Mouse (Mus musculus): ENCODE results near the gene Cfap77. TPM values are rescaled to one million over a fixed set of nuclear protein-coding genes. Genes with fewer than 3 reads are reported as not detected.

Gene Cfap77
- polyA plus RNA-seq, 1 experiment from 2014 or later, result 0.27 TPM

DNA sequence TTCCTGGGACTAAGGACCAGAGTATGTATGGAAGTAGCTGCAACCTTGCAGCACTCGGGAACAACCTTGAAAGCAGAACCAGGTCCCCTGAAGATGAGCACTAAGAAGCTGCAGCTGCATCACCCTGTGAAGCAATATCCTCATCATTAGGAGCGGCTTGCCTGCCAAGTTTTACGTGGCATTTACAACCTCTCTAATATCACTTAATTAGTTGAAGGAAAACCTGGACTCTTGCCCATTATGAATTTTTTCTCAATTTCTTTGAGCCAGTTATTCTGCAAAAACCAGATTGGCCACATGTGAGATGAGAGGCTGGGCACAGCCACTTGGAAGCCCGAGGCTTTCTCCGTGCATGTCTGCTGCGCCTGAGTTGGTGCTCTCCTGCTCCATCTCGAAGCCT, 159.0 kb downstream of the Cfap77 start:
- Histone ChIP-seq H3K27me3 (replicated peaks) (no peaks in the 10 kb centered on the region), H3K4me1 (replicated peaks) (no peaks in the 10 kb centered on the region; the same call in 1 of the 2 replicates), H3K9ac (no peak overlapping the region), H3K27ac (ENCODE audit: poor library complexity, severe bottlenecking) (no peak overlapping the region), H3K4me3 (no peak overlapping the region), H3K9me3 (replicated peaks) (no peaks in the 10 kb centered on the region), H3K4me2 (no peak overlapping the region), H3K36me3 (peaks cover 71% of the 10 kb centered on the region)
- ATAC-seq (ENCODE audit: insufficient number of reproducible peaks, low FRiP score), result no peak
- 91% methylated on average over 7 of the region's 7 CpGs for WGBS

DNA sequence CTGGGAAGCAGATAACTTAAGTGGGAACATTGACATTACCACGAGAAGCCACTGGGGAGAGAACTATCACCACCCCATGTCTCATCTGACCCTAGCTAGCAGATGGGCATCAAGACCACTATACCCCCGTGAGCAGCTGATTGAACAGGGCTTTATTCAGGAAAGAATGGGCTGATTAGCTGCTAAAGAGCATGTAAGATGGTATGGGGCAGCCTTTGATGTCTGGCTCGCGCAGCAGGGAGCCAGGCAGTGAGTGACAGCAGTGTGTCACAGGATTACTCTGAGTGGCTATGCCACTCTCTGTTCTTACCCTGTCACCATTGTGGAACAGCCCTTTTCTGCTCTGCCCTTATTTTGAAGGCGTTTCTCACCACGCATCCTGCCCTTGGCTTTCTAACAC, 161.3 kb downstream of the Cfap77 start:
- H3K27me3 ChIP-seq (replicated peaks), result no peaks in the 10 kb centered on the region
- no peaks in the 10 kb centered on the region; the same call in 1 of the 2 replicates for H3K4me1 ChIP-seq (replicated peaks)
- no peak overlapping the region for H3K4me2 ChIP-seq
- H3K9ac ChIP-seq, result no peak overlapping the region
- no peak overlapping the region for H3K4me3 ChIP-seq
- no peak overlapping the region for H3K27ac ChIP-seq (ENCODE audit: poor library complexity, severe bottlenecking)
- no peaks in the 10 kb centered on the region for H3K9me3 ChIP-seq (replicated peaks)
- WGBS, result 75% methylated on average over 6 of the region's 6 CpGs
- H3K36me3 ChIP-seq, result peaks cover 67% of the 10 kb centered on the region
- no peak for ATAC-seq (ENCODE audit: insufficient number of reproducible peaks, low FRiP score)

DNA sequence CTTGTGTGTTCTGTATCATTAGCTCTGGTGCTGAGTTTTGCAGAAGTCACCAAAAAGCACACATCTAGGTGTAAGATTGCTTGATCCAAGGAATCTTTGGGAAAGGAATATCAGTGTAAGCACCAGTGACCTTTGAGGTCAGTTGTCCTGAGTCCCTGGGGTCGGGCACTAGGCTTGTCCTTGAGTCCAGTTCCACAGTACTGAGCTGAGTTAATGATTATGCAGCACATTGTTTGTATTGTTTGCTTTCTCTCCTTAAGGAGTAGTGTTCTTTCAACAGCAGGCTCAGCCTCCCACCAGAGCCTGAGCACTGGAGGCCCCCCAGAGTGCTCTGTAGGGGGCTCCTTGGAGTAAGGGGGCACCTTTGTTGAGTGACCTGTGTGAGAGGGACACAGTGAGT, 162.1 kb downstream of the Cfap77 start:
- Histone ChIP-seq H3K27ac (ENCODE audit: poor library complexity, severe bottlenecking) (no peak overlapping the region), H3K9me3 (replicated peaks) (no peaks in the 10 kb centered on the region), H3K4me3 (no peak overlapping the region), H3K27me3 (replicated peaks) (no peaks in the 10 kb centered on the region), H3K36me3 (peaks cover 71% of the 10 kb centered on the region), H3K9ac (no peak overlapping the region), H3K4me2 (no peak overlapping the region), H3K4me1 (replicated peaks) (no peaks in the 10 kb centered on the region)
- no peak for ATAC-seq (ENCODE audit: insufficient number of reproducible peaks, low FRiP score)
- WGBS, result 79% methylated on average over 1 of the region's 1 CpGs

DNA sequence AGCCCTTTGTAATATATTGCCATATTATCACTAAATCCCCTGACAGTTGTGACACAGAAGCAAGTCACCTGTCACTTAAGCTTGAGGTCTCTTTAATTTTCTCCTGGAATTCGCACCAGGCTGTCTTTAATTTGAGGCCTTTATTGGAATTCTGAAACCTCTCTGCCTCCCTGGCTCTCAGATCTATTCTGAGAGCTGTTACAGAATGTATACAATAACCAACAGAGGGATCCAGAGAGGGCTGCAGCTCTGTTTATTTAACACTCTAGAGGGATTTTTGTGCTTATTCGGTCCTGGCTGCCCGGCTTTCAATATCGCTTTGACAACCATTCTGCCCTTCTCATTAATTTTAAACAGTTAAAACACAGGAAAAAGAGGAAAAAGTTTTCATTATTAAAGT, 170.0 kb downstream of the Cfap77 start:
- H3K4me1 ChIP-seq (replicated peaks), result no peaks in the 10 kb centered on the region
- peaks cover 71% of the 10 kb centered on the region for H3K36me3 ChIP-seq
- ATAC-seq (ENCODE audit: insufficient number of reproducible peaks, low FRiP score), result no peak
- H3K4me3 ChIP-seq, result no peak overlapping the region
- H3K9ac ChIP-seq, result no peak overlapping the region
- H3K27ac ChIP-seq (ENCODE audit: poor library complexity, severe bottlenecking), result no peak overlapping the region
- no peaks in the 10 kb centered on the region for H3K9me3 ChIP-seq (replicated peaks)
- no peaks in the 10 kb centered on the region for H3K27me3 ChIP-seq (replicated peaks)
- H3K4me2 ChIP-seq, result no peak overlapping the region
- 81% methylated on average over 4 of the region's 4 CpGs for WGBS

DNA sequence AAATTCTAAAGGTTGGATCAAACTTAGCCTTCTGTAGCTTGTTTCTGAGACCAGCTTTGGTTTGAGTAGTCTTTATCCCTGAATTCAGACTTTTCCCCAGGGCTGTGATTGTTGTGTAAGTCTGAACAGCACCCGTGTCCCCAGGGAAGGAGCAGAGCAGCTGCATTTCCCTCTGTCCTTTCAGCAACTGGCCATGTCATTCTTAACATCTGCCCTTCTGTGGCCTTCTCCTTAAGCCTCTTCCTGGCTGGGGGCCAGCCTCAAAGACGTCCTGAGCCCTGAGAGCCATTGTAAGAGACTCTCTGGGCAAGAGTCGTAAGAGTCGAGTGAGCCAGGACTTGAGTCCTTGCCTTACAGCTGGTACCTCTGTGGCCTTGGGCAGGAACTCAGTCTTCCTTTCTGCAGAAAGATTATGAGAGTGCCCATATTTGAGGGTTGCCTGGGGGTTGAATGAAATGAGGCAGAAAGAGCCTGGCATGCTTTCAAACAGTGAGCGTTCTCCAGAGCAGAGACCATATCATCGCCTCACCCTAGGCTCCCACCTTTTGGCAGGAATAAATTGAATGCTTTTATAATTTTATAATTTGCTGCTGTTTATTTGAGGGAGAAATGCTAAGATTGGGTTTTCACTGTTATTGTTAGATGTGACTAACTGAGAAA, 171.9 kb downstream of the Cfap77 start:
- Histone ChIP-seq H3K27ac (ENCODE audit: poor library complexity, severe bottlenecking) (no peak overlapping the region), H3K9me3 (replicated peaks) (no peaks in the 10 kb centered on the region), H3K27me3 (replicated peaks) (no peaks in the 10 kb centered on the region), H3K9ac (no peak overlapping the region), H3K36me3 (peaks cover 61% of the 10 kb centered on the region), H3K4me2 (no peak overlapping the region), H3K4me1 (replicated peaks) (no peaks in the 10 kb centered on the region), H3K4me3 (no peak overlapping the region)
- 80% methylated on average over 6 of the region's 6 CpGs for WGBS
- no peak for ATAC-seq (ENCODE audit: insufficient number of reproducible peaks, low FRiP score)

DNA sequence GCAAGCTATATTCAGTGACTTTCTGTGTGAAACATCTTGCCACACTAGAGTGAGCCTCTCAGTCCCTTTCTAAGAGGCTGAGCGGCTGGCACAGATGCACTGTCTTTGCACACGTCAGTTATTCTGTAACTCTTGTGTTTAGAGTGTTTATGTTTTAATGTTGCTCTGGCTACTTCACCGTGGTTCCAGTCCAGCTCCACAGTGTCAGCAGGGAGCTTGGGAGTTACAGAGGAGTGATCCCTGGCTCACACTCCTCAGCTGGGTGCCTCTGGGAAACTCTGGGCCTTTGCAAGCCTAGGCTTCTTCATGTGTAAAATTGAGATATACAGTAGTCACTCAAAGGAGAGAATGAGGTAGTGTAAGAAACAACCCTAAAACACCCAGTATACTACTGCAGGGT, 172.8 kb downstream of the Cfap77 start:
- no peaks in the 10 kb centered on the region for H3K4me1 ChIP-seq (replicated peaks)
- no peaks in the 10 kb centered on the region for H3K9me3 ChIP-seq (replicated peaks)
- no peak for ATAC-seq (ENCODE audit: insufficient number of reproducible peaks, low FRiP score)
- WGBS, result 84% methylated on average over 3 of the region's 3 CpGs
- H3K36me3 ChIP-seq, result peaks cover 62% of the 10 kb centered on the region
- H3K4me2 ChIP-seq, result no peak overlapping the region
- no peak overlapping the region for H3K9ac ChIP-seq
- no peak overlapping the region for H3K4me3 ChIP-seq
- H3K27me3 ChIP-seq (replicated peaks), result no peaks in the 10 kb centered on the region
- no peak overlapping the region for H3K27ac ChIP-seq (ENCODE audit: poor library complexity, severe bottlenecking)

DNA sequence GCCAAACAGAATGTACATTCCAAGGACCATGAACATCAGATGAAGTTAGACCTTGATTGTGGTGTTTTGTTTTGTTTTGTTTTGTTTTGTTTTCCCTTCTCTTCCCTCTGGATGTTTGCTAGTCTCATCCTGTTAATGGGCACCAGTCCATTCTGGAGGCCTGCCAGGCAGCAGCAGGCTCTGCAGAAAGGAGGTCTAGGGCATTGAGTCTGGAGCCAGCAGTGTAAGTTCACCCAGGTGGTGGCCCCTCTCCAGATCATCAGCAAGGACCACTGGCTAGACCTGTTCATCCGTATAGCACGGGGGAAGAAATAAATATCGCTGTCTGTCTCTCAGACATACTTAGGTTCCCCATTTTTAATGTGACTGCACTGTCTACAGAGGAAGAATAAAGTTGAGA, 173.6 kb downstream of the Cfap77 start:
- Histone ChIP-seq H3K4me1 (replicated peaks) (no peaks in the 10 kb centered on the region), H3K4me3 (no peak overlapping the region), H3K9ac (no peak overlapping the region), H3K27ac (ENCODE audit: poor library complexity, severe bottlenecking) (no peak overlapping the region), H3K9me3 (replicated peaks) (no peaks in the 10 kb centered on the region), H3K4me2 (no peak overlapping the region), H3K36me3 (peaks cover 64% of the 10 kb centered on the region), H3K27me3 (replicated peaks) (no peaks in the 10 kb centered on the region)
- WGBS, result 95% methylated on average over 3 of the region's 3 CpGs
- no peak for ATAC-seq (ENCODE audit: insufficient number of reproducible peaks, low FRiP score)

Other genes with a start within 250 kb of the Cfap77 start
- gene Gtf3c4, start 214.7 kb downstream of the Cfap77 start, polyA plus RNA-seq (2016; fragmentation: Nextera tagmentation; extraction: Ambion mirVana), result 14.7 and 15.0 TPM in 2 replicates
- gene Ddx31, start 214.7 kb downstream of the Cfap77 start, polyA plus RNA-seq (2016; fragmentation: Nextera tagmentation; extraction: Ambion mirVana), result 10.2 TPM in 2 replicates
- gene Barhl1, start 138.4 kb downstream of the Cfap77 start, polyA plus RNA-seq (2016; fragmentation: Nextera tagmentation; extraction: Ambion mirVana), result not detected in 2 replicates
- gene Ttf1, start 5.2 kb upstream of the Cfap77 start, polyA plus RNA-seq (2016; fragmentation: Nextera tagmentation; extraction: Ambion mirVana), result 7.2 and 7.4 TPM in 2 replicates
- 12.0 and 12.1 TPM in 2 replicates for gene Setx, start 69.1 kb upstream of the Cfap77 start, polyA plus RNA-seq (2016; fragmentation: Nextera tagmentation; extraction: Ambion mirVana)
- gene Ntng2, start 197.9 kb upstream of the Cfap77 start, polyA plus RNA-seq (2016; fragmentation: Nextera tagmentation; extraction: Ambion mirVana), result 0.26 and 0.33 TPM in 2 replicates

Measured in heart, embryonic 12.5 days (tissue).